Mouse (Mus musculus) right cerebral cortex, postnatal 4 days (tissue): ENCODE measurements around the gene Zmynd12.
A peak's percentile ranks its signal among the peaks of the same experiment; 100 is the strongest.

Experiments used
- DNase-seq: peaks from one replicate; pipeline ENCODE4 v3.0.0-alpha.2; 2022

The Zmynd12 gene

GRCm38 (mm10) chr4:119450436-119450835, 27.8 kb downstream of the Zmynd12 start:
- no peak for DNase-seq

- no peak for DNase-seq
These were observed 30.5 kb downstream of the Zmynd12 start for GRCm38 (mm10) chr4:119453128-119453527.

GRCm38 (mm10) chr4:119453533-119453932, 30.9 kb downstream of the Zmynd12 start:
- DNase-seq = no peak

- peak; percentile 65 for DNase-seq
These were observed 37.7 kb downstream of the Zmynd12 start for GRCm38 (mm10) chr4:119460296-119460695.

- DNase-seq = peak; percentile 83
These were observed 38.1 kb downstream of the Zmynd12 start for GRCm38 (mm10) chr4:119460728-119461141.

- no peak for DNase-seq
These were observed 39.8 kb downstream of the Zmynd12 start for GRCm38 (mm10) chr4:119462457-119462856.

GRCm38 (mm10) chr4:119462858-119463755, 40.5 kb downstream of the Zmynd12 start:
- DNase-seq = peak; percentile 49

GRCm38 (mm10) chr4:119463756-119464419, 41.3 kb downstream of the Zmynd12 start:
- no peak for DNase-seq

GRCm38 (mm10) chr4:119465841-119466240, 43.2 kb downstream of the Zmynd12 start:
- DNase-seq = no peak

GRCm38 (mm10) chr4:119467720-119468380, 45.2 kb downstream of the Zmynd12 start:
- peak; percentile 51 for DNase-seq

GRCm38 (mm10) chr4:119472545-119472944, 49.9 kb downstream of the Zmynd12 start:
- DNase-seq = no peak

GRCm38 (mm10) chr4:119473150-119473549, 50.5 kb downstream of the Zmynd12 start:
- no peak for DNase-seq

GRCm38 (mm10) chr4:119483051-119483450, 60.4 kb downstream of the Zmynd12 start:
- DNase-seq = no peak

- no peak for DNase-seq
These were observed 62.3 kb downstream of the Zmynd12 start for GRCm38 (mm10) chr4:119484882-119485281.

GRCm38 (mm10) chr4:119489666-119490065, 67.1 kb downstream of the Zmynd12 start:
- DNase-seq = no peak

GRCm38 (mm10) chr4:119490806-119491205, 68.2 kb downstream of the Zmynd12 start:
- peak; percentile 83 for DNase-seq

- DNase-seq = peak; percentile 77
These were observed 69.8 kb downstream of the Zmynd12 start, which contains the start of gene Rimkla for GRCm38 (mm10) chr4:119492291-119492932. Gene Rimkla, minus strand, starts transcription at chr4:119492628.

- no peak for DNase-seq
These were observed 70.3 kb downstream of the Zmynd12 start for GRCm38 (mm10) chr4:119492933-119493327.

- DNase-seq = no peak
These were observed 75.8 kb downstream of the Zmynd12 start for GRCm38 (mm10) chr4:119498319-119498848.

- no peak for DNase-seq
These were observed 89.0 kb downstream of the Zmynd12 start for GRCm38 (mm10) chr4:119511591-119511990.

- DNase-seq = no peak
These were observed 90.1 kb downstream of the Zmynd12 start for GRCm38 (mm10) chr4:119512731-119513141.
